Mouse (Mus musculus) neural tube, embryonic 11.5 days (tissue): Measurements from ENCODE around the gene Tssk4. TPM values are rescaled to one million over a fixed set of nuclear protein-coding genes. Genes with fewer than 3 reads are reported as not detected.

Experiments used
- ATAC-seq: fragments of 200-750 bp; cut with Nextera tagmentation; 2 replicates; pipeline ENCODE4 v1.8.0; 2017; ENCODE audit warnings: moderate number of reproducible peaks, mild to moderate bottlenecking, moderate TSS enrichment, moderate library complexity; ENCODE audit not compliant: insufficient read depth, low FRiP score, low TSS enrichment
- DNase-seq: peaks from one replicate; pipeline ENCODE4 v3.0.0-alpha.2; 2015; ENCODE audit warnings: low spot score
- H3K27ac ChIP-seq: fragments of 300-500 bp; sonication (generic); 2 replicates; pipeline ENCODE4 v1.5.1; 2014; ENCODE audit warnings: low read depth, mild to moderate bottlenecking, low read length
- H3K27me3 ChIP-seq: fragments of 300-500 bp; sonication (generic); 2 replicates; pipeline ENCODE4 v1.6.1; 2014; ENCODE audit warnings: mild to moderate bottlenecking, low read length, mixed read lengths; ENCODE audit not compliant: control insufficient read depth, insufficient read depth
- H3K36me3 ChIP-seq: fragments of 300-500 bp; sonication (generic); 2 replicates; pipeline ENCODE4 v1.6.1; 2014; ENCODE audit warnings: mild to moderate bottlenecking, low read length, moderate library complexity, mixed read lengths; ENCODE audit not compliant: control insufficient read depth, insufficient read depth
- H3K4me1 ChIP-seq: fragments of 300-500 bp; sonication (generic); 2 replicates; pipeline ENCODE4 v1.6.1; 2014; ENCODE audit warnings: low read length, mixed read lengths; ENCODE audit not compliant: control insufficient read depth, insufficient read depth
- H3K4me2 ChIP-seq: fragments of 300-500 bp; sonication (generic); 2 replicates; pipeline ENCODE4 v1.6.1; 2014; ENCODE audit warnings: low read depth, mild to moderate bottlenecking, moderate library complexity
- H3K4me3 ChIP-seq: fragments of 300-500 bp; sonication (generic); 2 replicates; pipeline ENCODE4 v1.5.1; 2014; ENCODE audit warnings: low read depth, low read length
- H3K9ac ChIP-seq: fragments of 300-500 bp; sonication (generic); 2 replicates; pipeline ENCODE4 v1.6.1; 2014; ENCODE audit warnings: mild to moderate bottlenecking, low read length
- H3K9me3 ChIP-seq: fragments of 300-500 bp; sonication (generic); 2 replicates; pipeline ENCODE4 v1.6.1; 2016; ENCODE audit warnings: low read length; ENCODE audit not compliant: control insufficient read depth
- WGBS: fragments of 180-500 bp; shearing (Covaris S2); extraction: QIAGEN DNeasy Blood & Tissue Kit; methylation state at CpG from one replicate; pipeline ENCODE4 v1.1.7; 2014; 5-methylcytosine and 5-hydroxymethylcytosine counted together
- polyA plus RNA-seq: library from polyadenylated mRNA; unstranded; fragments of >200 nt; fragmentation: Nextera tagmentation; extraction: Ambion mirVana; gene quantifications from 2 replicates; pipeline ENCODE4 v1.2.1, GENCODE M21; 2014

The Tssk4 gene
- polyA plus RNA-seq, 1 experiment from 2014 or later: 0.89 TPM

DNA sequence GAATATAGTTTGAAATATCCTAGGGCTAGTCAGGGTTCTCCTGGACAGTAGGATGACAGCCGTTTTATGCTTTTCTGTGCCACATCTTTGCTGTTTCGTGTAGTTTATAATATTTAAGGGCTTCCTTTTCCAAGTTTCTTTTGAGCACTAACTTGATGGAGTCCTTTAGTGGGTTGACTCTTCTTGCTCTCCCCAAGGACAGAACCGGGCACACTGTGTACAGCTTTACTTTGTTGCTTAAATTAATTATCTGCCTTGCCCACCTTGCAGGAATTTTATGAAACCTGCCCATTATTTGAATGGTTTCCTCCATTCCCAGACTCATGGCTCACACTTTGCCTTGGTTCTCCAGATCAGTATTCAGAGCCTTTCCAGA lies 32.1 kb downstream of the Tssk4 start:
- Histone ChIP-seq H3K4me2 (peak overlapping the region; percentile 35), H3K27ac (no peak overlapping the region), H3K9me3 (no peaks in the 10 kb centered on the region), H3K36me3 (0 out of 2 replicates have a peak, but pooled peaks cover 3% of the 10 kb centered on the region), H3K9ac (no peak overlapping the region), H3K4me1 (0 out of 2 replicates have a peak, but pooled peaks cover 3% of the 10 kb centered on the region), H3K4me3 (peak overlapping the region; percentile 77), H3K27me3 (no peaks in the 10 kb centered on the region)
- DNase-seq (no peak), ATAC-seq (peak; percentile 33)
- WGBS: 13% methylated on average over 3 of the region's 3 CpGs

DNA sequence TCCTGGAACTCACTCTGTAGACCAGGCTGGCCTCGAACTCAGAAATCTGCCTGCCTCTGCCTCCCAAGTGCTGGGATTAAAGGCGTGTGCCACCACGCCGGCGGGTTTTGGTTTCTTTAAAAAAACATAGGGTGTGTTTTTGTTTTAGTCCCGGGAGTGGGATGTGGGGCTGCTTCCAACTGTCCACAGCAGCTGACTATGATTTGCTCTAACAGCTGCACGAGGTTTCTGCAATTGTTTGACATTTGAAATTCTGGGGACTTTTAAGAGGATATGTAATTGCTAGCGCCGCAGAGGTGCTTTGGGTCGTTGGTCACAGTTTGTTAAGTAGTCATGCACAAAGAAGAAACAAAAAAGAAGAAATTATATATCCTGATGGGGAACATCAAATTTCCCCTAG lies 39.4 kb downstream of the Tssk4 start:
- Histone ChIP-seq H3K4me2 (no peak overlapping the region), H3K9me3 (no peaks in the 10 kb centered on the region), H3K4me3 (no peak overlapping the region), H3K9ac (no peak overlapping the region), H3K36me3 (no peaks in the 10 kb centered on the region), H3K27ac (no peak overlapping the region), H3K27me3 (no peaks in the 10 kb centered on the region), H3K4me1 (no peaks in the 10 kb centered on the region)
- ATAC-seq (no peak), DNase-seq (no peak)
- WGBS: 79% methylated on average over 10 of the region's 10 CpGs

DNA sequence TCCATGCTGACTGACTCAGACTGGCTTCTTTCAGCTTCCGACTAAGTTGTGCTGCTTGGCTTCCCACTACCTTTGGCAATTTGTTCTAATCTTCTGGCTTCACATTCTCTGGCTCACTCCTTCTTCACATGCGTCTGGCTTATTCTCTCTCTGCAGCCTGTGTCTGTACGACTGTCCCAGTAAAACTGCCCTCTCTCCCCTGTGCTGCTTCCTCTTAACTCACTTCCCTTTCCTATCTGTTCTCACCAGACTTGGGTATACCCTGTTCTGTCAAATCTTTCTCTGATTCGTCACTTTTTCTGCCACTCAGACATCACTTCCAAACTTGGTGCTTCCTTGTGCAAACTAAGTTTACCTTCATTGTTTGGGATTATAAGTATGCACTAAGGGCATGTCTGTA lies 47.2 kb downstream of the Tssk4 start:
- no peak for ATAC-seq
- Histone ChIP-seq H3K27ac (no peak overlapping the region), H3K27me3 (no peaks in the 10 kb centered on the region), H3K4me1 (no peaks in the 10 kb centered on the region), H3K4me2 (no peak overlapping the region), H3K4me3 (no peak overlapping the region), H3K9ac (no peak overlapping the region), H3K36me3 (no peaks in the 10 kb centered on the region), H3K9me3 (no peaks in the 10 kb centered on the region)
- no peak for DNase-seq
- WGBS: 86% methylated on average over 4 of the region's 4 CpGs

DNA sequence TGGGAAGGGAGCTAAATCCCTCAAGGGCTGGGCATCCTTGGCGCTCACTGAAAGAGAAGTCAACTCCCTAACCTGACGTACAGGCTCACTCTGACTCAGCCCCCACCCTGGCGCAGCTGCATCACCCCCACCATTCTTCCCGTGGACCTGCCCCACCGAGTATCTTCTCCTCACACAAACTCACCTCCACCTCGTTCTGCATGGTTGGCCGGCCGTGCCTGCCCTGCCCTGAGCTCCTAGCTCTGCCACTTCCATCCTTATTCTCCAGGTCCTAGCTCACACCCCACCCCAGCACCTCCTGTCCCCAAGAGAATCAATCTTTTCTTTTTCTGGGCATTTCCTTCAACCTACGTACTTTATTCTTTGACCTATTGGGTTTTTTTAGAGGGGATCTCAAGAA lies 51.1 kb downstream of the Tssk4 start:
- Histone ChIP-seq H3K4me3 (no peak overlapping the region), H3K9ac (no peak overlapping the region), H3K9me3 (no peaks in the 10 kb centered on the region), H3K4me1 (no peaks in the 10 kb centered on the region), H3K27ac (no peak overlapping the region), H3K36me3 (no peaks in the 10 kb centered on the region), H3K4me2 (no peak overlapping the region), H3K27me3 (no peaks in the 10 kb centered on the region)
- ATAC-seq (no peak), DNase-seq (no peak)
- WGBS: 77% methylated on average over 9 of the region's 9 CpGs

Other genes with a start within 250 kb of the Tssk4 start
- gene Dhrs4, start 171.4 kb upstream of the Tssk4 start, polyA plus RNA-seq: 33.2 and 36.5 TPM in 2 replicates
- gene Carmil3, start 159.5 kb upstream of the Tssk4 start, polyA plus RNA-seq: 9.4 and 9.5 TPM in 2 replicates
- 0.99 and 1.7 TPM in 2 replicates for gene Cpne6, start 139.7 kb upstream of the Tssk4 start, polyA plus RNA-seq
- gene Nrl, start 125.2 kb upstream of the Tssk4 start, polyA plus RNA-seq: not detected in 2 replicates
- 14.5 and 14.7 TPM in 2 replicates for gene Pck2, start 109.9 kb upstream of the Tssk4 start, polyA plus RNA-seq
- gene Dcaf11, start 90.2 kb upstream of the Tssk4 start, polyA plus RNA-seq: 84.4 and 85.1 TPM in 2 replicates
- 0.80 TPM in 1 of 2 replicates, not detected in the other for gene A730061H03Rik, start 89.8 kb upstream of the Tssk4 start, polyA plus RNA-seq
- 4.7 and 6.8 TPM in 2 replicates for gene Fitm1, start 74.6 kb upstream of the Tssk4 start, polyA plus RNA-seq
- 112 and 123 TPM in 2 replicates for gene Psme1, start 72.1 kb upstream of the Tssk4 start, polyA plus RNA-seq
- 6.0 and 7.6 TPM in 2 replicates for gene Emc9, start 64.9 kb upstream of the Tssk4 start, polyA plus RNA-seq
- 188 and 218 TPM in 2 replicates for gene Psme2, start 59.1 kb upstream of the Tssk4 start, polyA plus RNA-seq
- gene Rnf31, start 58.5 kb upstream of the Tssk4 start, polyA plus RNA-seq: 10.2 and 13.0 TPM in 2 replicates
- 5.7 and 5.9 TPM in 2 replicates for gene Irf9, start 46.6 kb upstream of the Tssk4 start, polyA plus RNA-seq
- 12.0 and 12.4 TPM in 2 replicates for gene Rec8, start 32.1 kb upstream of the Tssk4 start, polyA plus RNA-seq
- 99.2 and 104 TPM in 2 replicates for gene Ipo4, start 14.2 kb upstream of the Tssk4 start, polyA plus RNA-seq
- 1.0 and 1.6 TPM in 2 replicates for gene Gm49378, start 12.3 kb upstream of the Tssk4 start, polyA plus RNA-seq
- 64.2 and 65.8 TPM in 2 replicates for gene Tm9sf1, start 6.4 kb upstream of the Tssk4 start, polyA plus RNA-seq
- gene Mdp1, start 10.3 kb downstream of the Tssk4 start, polyA plus RNA-seq: 65.5 and 65.7 TPM in 2 replicates
- gene Gmpr2, start 21.8 kb downstream of the Tssk4 start, polyA plus RNA-seq: 53.1 and 66.7 TPM in 2 replicates
- 573 and 583 TPM in 2 replicates for gene Nedd8, start 21.9 kb downstream of the Tssk4 start, polyA plus RNA-seq
- gene Tinf2, start 31.6 kb downstream of the Tssk4 start, polyA plus RNA-seq: 50.7 and 61.2 TPM in 2 replicates
- gene Tgm1, start 63.7 kb downstream of the Tssk4 start, polyA plus RNA-seq: 0.37 and 0.57 TPM in 2 replicates
- 26.5 and 29.3 TPM in 2 replicates for gene Rabggta, start 72.1 kb downstream of the Tssk4 start, polyA plus RNA-seq
- gene Dhrs1, start 95.5 kb downstream of the Tssk4 start, polyA plus RNA-seq: 68.6 and 76.8 TPM in 2 replicates
- gene Nop9, start 95.5 kb downstream of the Tssk4 start, polyA plus RNA-seq: 51.9 and 53.8 TPM in 2 replicates
- 0.32 TPM in 1 of 2 replicates, not detected in the other for gene Cideb, start 108.3 kb downstream of the Tssk4 start, polyA plus RNA-seq
- 0.20 and 0.52 TPM in 2 replicates for gene Ltb4r2, start 111.2 kb downstream of the Tssk4 start, polyA plus RNA-seq
- 0.18 and 0.27 TPM in 2 replicates for gene Ltb4r1, start 115.8 kb downstream of the Tssk4 start, polyA plus RNA-seq
- gene Adcy4, start 133.9 kb downstream of the Tssk4 start, polyA plus RNA-seq: 8.9 and 9.0 TPM in 2 replicates
- 14.2 and 16.6 TPM in 2 replicates for gene Ripk3, start 138.7 kb downstream of the Tssk4 start, polyA plus RNA-seq
- 25.9 and 33.7 TPM in 2 replicates for gene Nfatc4, start 173.0 kb downstream of the Tssk4 start, polyA plus RNA-seq
- 15.1 and 16.0 TPM in 2 replicates for gene Nynrin, start 203.8 kb downstream of the Tssk4 start, polyA plus RNA-seq
- 0.13 and 0.22 TPM in 2 replicates for gene Cbln3, start 234.2 kb downstream of the Tssk4 start, polyA plus RNA-seq
- 11.8 and 13.0 TPM in 2 replicates for gene Khnyn, start 234.8 kb downstream of the Tssk4 start, polyA plus RNA-seq